Mouse (Mus musculus): ENCODE results near the gene Slc6a16.

Slc6a16 gene

GRCm38 (mm10) chr7:45313495-45313894 is 72.6 kb downstream of the Slc6a16 start:
- no peak for DNase-seq

DNA sequence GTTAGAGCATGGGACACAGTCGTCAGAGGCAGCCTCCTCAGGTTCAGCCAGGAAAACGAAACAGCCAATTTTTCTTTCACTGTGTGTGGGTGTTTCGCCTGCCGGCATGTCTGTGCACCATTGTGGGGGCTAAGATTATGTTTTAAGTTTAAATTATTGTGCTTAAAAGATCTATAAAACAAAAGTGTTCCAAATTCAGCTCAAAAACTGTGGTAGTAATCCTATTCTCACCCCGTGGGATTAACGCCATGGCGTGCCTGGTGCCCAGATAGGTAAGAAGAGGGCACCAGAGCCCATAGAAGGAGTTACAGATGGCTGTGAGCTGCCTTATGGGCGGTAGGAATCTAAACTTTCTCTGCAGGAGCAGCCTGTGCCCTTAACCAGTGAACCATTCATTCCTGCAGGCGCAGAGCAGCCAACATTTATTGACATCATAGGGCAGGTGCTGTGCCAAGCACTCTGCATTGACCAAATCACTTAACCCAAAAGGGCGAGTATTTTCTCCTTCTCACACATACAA is 74.4 kb downstream of the Slc6a16 start:
- DNase-seq: no peak

DNA sequence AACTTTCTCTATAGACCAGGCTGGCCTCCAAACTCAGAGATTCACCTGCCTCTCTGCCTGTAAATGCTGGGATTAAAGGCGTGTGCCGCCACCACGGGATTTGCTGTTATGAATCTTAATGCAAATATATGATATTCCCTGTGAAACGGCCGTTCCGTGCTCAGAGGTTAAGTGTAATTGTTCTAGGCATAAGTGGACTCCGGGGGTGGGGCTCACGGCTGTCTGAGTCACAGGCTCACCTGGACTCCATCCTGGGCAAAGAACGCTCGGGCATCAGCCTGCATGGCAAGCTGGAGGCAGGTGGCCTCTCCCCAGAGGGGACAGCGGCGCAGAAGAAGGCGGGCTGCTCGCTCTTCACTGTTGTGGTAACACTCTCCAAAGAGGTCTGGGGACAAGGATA is 75.7 kb downstream of the Slc6a16 start:
- no peak for DNase-seq

DNA sequence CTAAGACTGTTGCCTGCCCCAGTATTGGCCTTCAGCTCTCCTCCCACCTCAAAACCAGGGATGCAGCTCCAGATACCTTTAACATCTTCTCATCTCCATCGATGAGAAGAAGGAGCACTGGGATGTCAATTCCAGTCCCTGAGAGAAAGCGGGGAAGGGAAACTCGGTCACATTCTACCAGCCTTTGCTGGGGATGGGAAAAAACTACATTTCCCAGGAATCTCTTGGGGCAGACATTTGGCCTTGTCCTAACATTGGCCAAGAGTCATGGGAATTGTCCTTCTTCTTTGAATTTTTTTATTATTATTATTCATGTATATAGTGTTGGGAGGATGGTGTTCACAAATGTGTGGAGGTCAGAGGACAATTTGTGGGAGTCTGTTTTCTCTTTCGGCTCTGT is 81.4 kb downstream of the Slc6a16 start:
- no peak for DNase-seq
